Mouse (Mus musculus) forebrain, embryonic 16.5 days (tissue): Measurements from ENCODE around the gene Mical3. TPM values are rescaled to one million over a fixed set of nuclear protein-coding genes. Genes with fewer than 3 reads are reported as not detected.

Source experiments
- ATAC-seq: fragments of 200-750 bp; cut with Nextera tagmentation; 2 replicates; pipeline ENCODE4 v1.8.0; 2017; ENCODE audit warnings: mild to moderate bottlenecking, moderate library complexity
- H3K27ac ChIP-seq: fragments of 300-500 bp; sonication (generic); 2 replicates; pipeline ENCODE4 v1.5.1; 2014; ENCODE audit warnings: low read length, control low read depth
- H3K27me3 ChIP-seq: fragments of 300-500 bp; sonication (generic); replicated peaks from 2 replicates; pipeline ENCODE4 v1.6.1; 2014; ENCODE audit warnings: low read length; ENCODE audit not compliant: control insufficient read depth, insufficient read depth
- H3K36me3 ChIP-seq: fragments of 300-500 bp; sonication (generic); 2 replicates; pipeline ENCODE4 v1.6.1; 2014; ENCODE audit not compliant: control insufficient read depth, insufficient read depth
- H3K4me1 ChIP-seq: fragments of 300-500 bp; sonication (generic); replicated peaks from 2 replicates; pipeline ENCODE4 v1.6.1; 2014; ENCODE audit warnings: low read length; ENCODE audit not compliant: control insufficient read depth, insufficient read depth
- H3K4me2 ChIP-seq: fragments of 300-500 bp; sonication (generic); 2 replicates; pipeline ENCODE4 v1.6.1; 2014; ENCODE audit warnings: mild to moderate bottlenecking, low read length, control low read depth
- H3K4me3 ChIP-seq: fragments of 300-500 bp; sonication (generic); replicated peaks from 2 replicates; pipeline ENCODE4 v1.5.1; 2014; ENCODE audit warnings: mild to moderate bottlenecking, low read length, control low read depth
- H3K9ac ChIP-seq: fragments of 300-500 bp; sonication (generic); replicated peaks from 2 replicates; pipeline ENCODE4 v1.6.1; 2014; ENCODE audit warnings: low read depth, low read length, control low read depth
- H3K9me3 ChIP-seq: fragments of 300-500 bp; sonication (generic); 2 replicates; pipeline ENCODE4 v1.6.1; 2016; ENCODE audit warnings: low read length; ENCODE audit not compliant: control insufficient read depth
- WGBS: fragments of 180-500 bp; shearing (Covaris S2); extraction: QIAGEN DNeasy Blood & Tissue Kit; methylation state at CpG from one replicate; pipeline ENCODE4 v1.1.7; 2014; 5-methylcytosine and 5-hydroxymethylcytosine counted together
- polyA plus RNA-seq: library from polyadenylated mRNA; unstranded; fragments of >200 nt; fragmentation: Nextera tagmentation; extraction: Ambion mirVana; gene quantifications from 2 replicates; pipeline ENCODE4 v1.2.1, GENCODE M21; 2015

Gene Mical3
- polyA plus RNA-seq, 1 experiment from 2014 or later: 35.5 TPM

GRCm38 (mm10) chr6:120986172-120986571 lies 144.6 kb downstream of the Mical3 start:
- Histone ChIP-seq H3K4me1 (no peaks in the 10 kb centered on the region; the same call in 1 of the 2 replicates), H3K9me3 (no peaks in the 10 kb centered on the region), H3K9ac (no peak overlapping the region), H3K27me3 (no peaks in the 10 kb centered on the region), H3K4me2 (no peak overlapping the region), H3K36me3 (peaks cover 11% of the 10 kb centered on the region; the same call in 1 of the 2 replicates), H3K27ac (no peak overlapping the region), H3K4me3 (no peak overlapping the region)
- WGBS: 85% methylated on average over 3 of the region's 3 CpGs
- no peak for ATAC-seq

GRCm38 (mm10) chr6:120982314-120982713 lies 148.5 kb downstream of the Mical3 start:
- 98% methylated on average over 13 of the region's 13 CpGs for WGBS
- H3K27ac ChIP-seq: no peak overlapping the region
- H3K9me3 ChIP-seq: no peaks in the 10 kb centered on the region
- ATAC-seq: no peak
- peaks cover 11% of the 10 kb centered on the region; the same call in 1 of the 2 replicates for H3K36me3 ChIP-seq
- H3K4me3 ChIP-seq: no peak overlapping the region
- no peak overlapping the region for H3K4me2 ChIP-seq
- H3K4me1 ChIP-seq: no peaks in the 10 kb centered on the region
- H3K9ac ChIP-seq: no peak overlapping the region
- no peaks in the 10 kb centered on the region for H3K27me3 ChIP-seq

- no peak overlapping the region for H3K9ac ChIP-seq
- 65% methylated on average over 6 of the region's 6 CpGs for WGBS
- no peaks in the 10 kb centered on the region for H3K9me3 ChIP-seq
- no peak overlapping the region for H3K27ac ChIP-seq
- peaks cover 11% of the 10 kb centered on the region; the same call in 1 of the 2 replicates for H3K36me3 ChIP-seq
- no peak overlapping the region for H3K4me2 ChIP-seq
- ATAC-seq: no peak
- no peak overlapping the region for H3K4me3 ChIP-seq
- H3K4me1 ChIP-seq: peaks cover 5% of the 10 kb centered on the region
- H3K27me3 ChIP-seq: no peaks in the 10 kb centered on the region
Measured at GRCm38 (mm10) chr6:120981537-120981936, 149.3 kb downstream of the Mical3 start.

GRCm38 (mm10) chr6:120978019-120978621 lies 152.7 kb downstream of the Mical3 start:
- no peak for ATAC-seq
- Histone ChIP-seq H3K27ac (no peak overlapping the region), H3K4me2 (no peak overlapping the region), H3K27me3 (no peaks in the 10 kb centered on the region), H3K36me3 (peaks cover 8% of the 10 kb centered on the region; the same call in 1 of the 2 replicates), H3K4me3 (no peak overlapping the region), H3K9me3 (no peaks in the 10 kb centered on the region), H3K9ac (no peak overlapping the region), H3K4me1 (peaks cover 5% of the 10 kb centered on the region)
- 77% methylated on average over 18 of the region's 18 CpGs for WGBS

GRCm38 (mm10) chr6:120976991-120977390 lies 153.8 kb downstream of the Mical3 start:
- WGBS: 54% methylated on average over 11 of the region's 11 CpGs
- Histone ChIP-seq H3K27ac (peak overlapping the region; percentile 44; the same call in 1 of the 2 replicates), H3K4me1 (peaks cover 5% of the 10 kb centered on the region), H3K4me2 (no peak overlapping the region), H3K27me3 (no peaks in the 10 kb centered on the region), H3K36me3 (peaks cover 4% of the 10 kb centered on the region; the same call in 1 of the 2 replicates), H3K4me3 (no peak overlapping the region), H3K9me3 (no peaks in the 10 kb centered on the region), H3K9ac (no peak overlapping the region)
- ATAC-seq: peak; percentile 67

- Histone ChIP-seq H3K36me3 (no peaks in the 10 kb centered on the region), H3K4me2 (no peak overlapping the region), H3K4me1 (peaks cover 5% of the 10 kb centered on the region), H3K27me3 (no peaks in the 10 kb centered on the region), H3K4me3 (no peak overlapping the region), H3K9ac (no peak overlapping the region), H3K9me3 (no peaks in the 10 kb centered on the region), H3K27ac (no peak overlapping the region)
- ATAC-seq: no peak
- WGBS: 82% methylated on average over 12 of the region's 12 CpGs
Measured at GRCm38 (mm10) chr6:120976097-120976496, 154.7 kb downstream of the Mical3 start.

GRCm38 (mm10) chr6:120971797-120972590 lies 158.8 kb downstream of the Mical3 start:
- Histone ChIP-seq H3K4me2 (no peak overlapping the region), H3K9me3 (no peaks in the 10 kb centered on the region), H3K4me1 (peaks cover 4% of the 10 kb centered on the region), H3K9ac (no peak overlapping the region), H3K36me3 (0 out of 2 replicates have a peak, but pooled peaks cover 2% of the 10 kb centered on the region), H3K27ac (no peak overlapping the region), H3K27me3 (no peaks in the 10 kb centered on the region), H3K4me3 (no peak overlapping the region)
- ATAC-seq: peak; percentile 86
- WGBS: 61% methylated on average over 14 of the region's 14 CpGs

GRCm38 (mm10) chr6:120970939-120971796 lies 159.6 kb downstream of the Mical3 start:
- H3K9me3 ChIP-seq: no peaks in the 10 kb centered on the region
- no peak overlapping the region for H3K27ac ChIP-seq
- peak; percentile 51 for ATAC-seq
- H3K36me3 ChIP-seq: 0 out of 2 replicates have a peak, but pooled peaks cover 2% of the 10 kb centered on the region
- no peak overlapping the region for H3K4me2 ChIP-seq
- no peak overlapping the region for H3K9ac ChIP-seq
- 66% methylated on average over 8 of the region's 8 CpGs for WGBS
- H3K4me1 ChIP-seq: no peaks in the 10 kb centered on the region
- H3K27me3 ChIP-seq: no peaks in the 10 kb centered on the region
- H3K4me3 ChIP-seq: no peak overlapping the region

- Histone ChIP-seq H3K9ac (no peak overlapping the region), H3K27me3 (no peaks in the 10 kb centered on the region), H3K4me2 (no peak overlapping the region), H3K36me3 (peaks cover 7% of the 10 kb centered on the region; the same call in 1 of the 2 replicates), H3K4me3 (no peak overlapping the region), H3K4me1 (no peaks in the 10 kb centered on the region), H3K9me3 (no peaks in the 10 kb centered on the region), H3K27ac (no peak overlapping the region)
- ATAC-seq: no peak
- 83% methylated on average over 13 of the region's 13 CpGs for WGBS
Measured at GRCm38 (mm10) chr6:120965814-120966213, 165.0 kb downstream of the Mical3 start.
